Mouse (Mus musculus): ENCODE results near the gene Sypl2.
A peak's percentile ranks its signal among the peaks of the same experiment; 100 is the strongest.
"Not testable (repeated sequence)": the region's sequence is repeated elsewhere in the genome, so short reads cannot be mapped to it uniquely, and the experiment has no call there.

The Sypl2 gene

GRCm38 (mm10) chr3:108226558-108227350 lies at the start of gene Sypl2:
TSS of gene Sypl2 (minus strand) at chr3:108226648.
- DNase-seq: no peak

- DNase-seq: no peak
Observed at GRCm38 (mm10) chr3:108259319-108259718, 32.9 kb upstream of the Sypl2 start.

GRCm38 (mm10) chr3:108257831-108258500 lies 31.5 kb upstream of the Sypl2 start:
- no peak for DNase-seq

GRCm38 (mm10) chr3:108256719-108257637 lies 30.5 kb upstream of the Sypl2 start, which contains the start of gene Psma5:
TSS of gene Psma5 (plus strand) at chr3:108256926.
- DNase-seq: peak; percentile 97

GRCm38 (mm10) chr3:108246857-108247256 lies 20.4 kb upstream of the Sypl2 start:
- no peak for DNase-seq

- no peak for DNase-seq
Observed at GRCm38 (mm10) chr3:108241243-108241839, 14.9 kb upstream of the Sypl2 start.

GRCm38 (mm10) chr3:108237474-108238102 lies 11.1 kb upstream of the Sypl2 start:
- DNase-seq: not testable (repeated sequence)

GRCm38 (mm10) chr3:108231646-108232045 lies 5.2 kb upstream of the Sypl2 start:
- no peak for DNase-seq

GRCm38 (mm10) chr3:108227521-108227920 lies 1.1 kb upstream of the Sypl2 start:
- DNase-seq: no peak

- no peak for DNase-seq
Observed at GRCm38 (mm10) chr3:108225711-108226557, 514 bp downstream of the Sypl2 start.

GRCm38 (mm10) chr3:108220661-108221060 lies 5.8 kb downstream of the Sypl2 start:
- DNase-seq: no peak

- DNase-seq: no peak
Observed at GRCm38 (mm10) chr3:108214734-108215133, 11.7 kb downstream of the Sypl2 start.

GRCm38 (mm10) chr3:108212406-108212805 lies 14.0 kb downstream of the Sypl2 start:
- DNase-seq: peak; percentile 61

- peak; percentile 78 for DNase-seq
Observed at GRCm38 (mm10) chr3:108211845-108212244, 14.6 kb downstream of the Sypl2 start.

- DNase-seq: no peak
Observed at GRCm38 (mm10) chr3:108210771-108211139, 15.7 kb downstream of the Sypl2 start, which contains the start of gene Atxn7l2. TSS of gene Atxn7l2 (minus strand) at chr3:108210934.

- peak; percentile 96 for DNase-seq
Observed at GRCm38 (mm10) chr3:108209946-108210770, 16.3 kb downstream of the Sypl2 start.

GRCm38 (mm10) chr3:108209536-108209935 lies 16.9 kb downstream of the Sypl2 start:
- peak; percentile 73 for DNase-seq

- DNase-seq: peak; percentile 69
Observed at GRCm38 (mm10) chr3:108209001-108209400, 17.4 kb downstream of the Sypl2 start.

GRCm38 (mm10) chr3:108206731-108207375 lies 19.6 kb downstream of the Sypl2 start:
- DNase-seq: no peak

GRCm38 (mm10) chr3:108205601-108206000 lies 20.8 kb downstream of the Sypl2 start:
- DNase-seq: no peak
